Mouse (Mus musculus): ENCODE measurements at regions not wholly inside any gene's neighbourhood (a gene's known extent, or its start where the extent isn't known, plus 50 kb on each side); places are given as distances from the start of the nearest gene placed in this dataset.

DNA sequence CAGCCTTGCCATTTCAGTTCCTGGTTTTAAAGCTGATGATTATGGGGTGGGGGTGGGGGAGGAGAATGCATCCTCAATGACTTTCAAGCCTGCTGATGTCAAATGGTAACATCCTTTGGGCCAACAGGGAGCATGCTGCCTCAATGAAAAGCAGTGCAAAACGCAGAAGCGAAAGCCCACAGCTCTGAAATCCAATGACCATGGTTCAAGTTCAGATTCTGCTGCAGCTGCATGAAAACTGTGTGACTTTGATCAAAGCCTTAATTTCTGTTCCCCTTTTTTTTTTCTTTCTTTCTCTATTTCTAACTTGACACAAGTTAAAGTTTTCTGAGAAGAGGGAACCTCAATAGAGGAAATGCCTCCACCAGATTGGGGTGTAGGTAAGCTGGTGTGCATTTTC is 350.4 kb downstream of the Mllt3 start:
- Histone ChIP-seq H3K4me1 (replicated peaks; ENCODE audit: control insufficient read depth, insufficient read depth, low read length) (no peaks in the 10 kb centered on the region), H3K36me3 (ENCODE audit: control insufficient read depth, insufficient read depth, low read length) (no peaks in the 10 kb centered on the region), H3K9me3 (ENCODE audit: control insufficient read depth, low read length) (no peaks in the 10 kb centered on the region), H3K4me2 (ENCODE audit: low read length) (no peak overlapping the region), H3K27ac (ENCODE audit: low read depth) (no peak overlapping the region), H3K27me3 (replicated peaks; ENCODE audit: control insufficient read depth, insufficient read depth, low read length) (no peaks in the 10 kb centered on the region), H3K4me3 (ENCODE audit: low read depth, low read length) (no peak overlapping the region), H3K9ac (ENCODE audit: low read length) (no peak overlapping the region)
- 80% methylated on average over 2 of the region's 2 CpGs for WGBS
- DNase-seq (ENCODE audit: low spot score): no peak
- no peak for ATAC-seq (replicated peaks; ENCODE audit: low FRiP score, low TSS enrichment, low read depth)

GRCm38 (mm10) chr4:87671101-87671500 is 362.1 kb downstream of the Mllt3 start:
- no peak for DNase-seq (ENCODE audit: low spot score)
- Histone ChIP-seq H3K36me3 (ENCODE audit: control insufficient read depth, insufficient read depth, low read length) (no peaks in the 10 kb centered on the region), H3K27ac (ENCODE audit: low read depth) (no peak overlapping the region), H3K27me3 (replicated peaks; ENCODE audit: control insufficient read depth, insufficient read depth, low read length) (no peaks in the 10 kb centered on the region), H3K4me2 (ENCODE audit: low read length) (no peak overlapping the region), H3K4me1 (replicated peaks; ENCODE audit: control insufficient read depth, insufficient read depth, low read length) (no peaks in the 10 kb centered on the region), H3K4me3 (ENCODE audit: low read depth, low read length) (no peak overlapping the region), H3K9me3 (ENCODE audit: control insufficient read depth, low read length) (no peaks in the 10 kb centered on the region), H3K9ac (ENCODE audit: low read length) (no peak overlapping the region)
- WGBS: 61% methylated on average over 3 of the region's 3 CpGs
- no peak for ATAC-seq (replicated peaks; ENCODE audit: low FRiP score, low TSS enrichment, low read depth)

DNA sequence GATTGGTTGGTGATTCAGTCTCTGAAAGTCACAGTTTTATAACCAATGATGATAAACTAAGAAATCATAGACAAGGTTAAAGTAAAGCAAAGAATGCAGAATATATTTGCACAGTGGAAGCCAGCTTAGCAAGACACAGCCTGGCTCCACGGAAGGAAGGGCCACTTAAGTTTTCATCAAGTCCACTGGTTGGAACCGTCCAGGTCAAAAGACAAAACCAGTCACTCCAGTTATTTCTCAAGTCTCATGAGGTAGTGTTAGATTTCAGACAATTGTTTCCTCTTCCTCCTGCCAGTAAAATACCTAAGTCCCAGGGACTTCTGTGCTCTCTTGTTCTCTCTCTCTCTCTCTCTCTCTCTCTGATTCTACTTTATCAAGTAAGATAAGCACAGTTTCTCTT is 363.0 kb downstream of the Mllt3 start:
- 61% methylated on average over 2 of the region's 2 CpGs for WGBS
- H3K27me3 ChIP-seq (replicated peaks; ENCODE audit: control insufficient read depth, insufficient read depth, low read length): no peaks in the 10 kb centered on the region
- H3K9me3 ChIP-seq (ENCODE audit: control insufficient read depth, low read length): no peaks in the 10 kb centered on the region
- H3K4me2 ChIP-seq (ENCODE audit: low read length): no peak overlapping the region
- no peak overlapping the region for H3K4me3 ChIP-seq (ENCODE audit: low read depth, low read length)
- H3K36me3 ChIP-seq (ENCODE audit: control insufficient read depth, insufficient read depth, low read length): no peaks in the 10 kb centered on the region
- ATAC-seq (replicated peaks; ENCODE audit: low FRiP score, low TSS enrichment, low read depth): no peak
- H3K27ac ChIP-seq (ENCODE audit: low read depth): no peak overlapping the region
- DNase-seq (ENCODE audit: low spot score): no peak
- H3K9ac ChIP-seq (ENCODE audit: low read length): no peak overlapping the region
- H3K4me1 ChIP-seq (replicated peaks; ENCODE audit: control insufficient read depth, insufficient read depth, low read length): no peaks in the 10 kb centered on the region

- H3K9me3 ChIP-seq (ENCODE audit: control insufficient read depth, low read length): no peaks in the 10 kb centered on the region
- no peaks in the 10 kb centered on the region for H3K27me3 ChIP-seq (replicated peaks; ENCODE audit: control insufficient read depth, insufficient read depth, low read length)
- no peak overlapping the region for H3K4me3 ChIP-seq (ENCODE audit: low read depth, low read length)
- H3K4me2 ChIP-seq (ENCODE audit: low read length): no peak overlapping the region
- DNase-seq (ENCODE audit: low spot score): no peak
- no peak overlapping the region for H3K27ac ChIP-seq (ENCODE audit: low read depth)
- H3K4me1 ChIP-seq (replicated peaks; ENCODE audit: control insufficient read depth, insufficient read depth, low read length): no peaks in the 10 kb centered on the region
- no peak for ATAC-seq (replicated peaks; ENCODE audit: low FRiP score, low TSS enrichment, low read depth)
- 79% methylated on average over 1 of the region's 1 CpGs for WGBS
- H3K36me3 ChIP-seq (ENCODE audit: control insufficient read depth, insufficient read depth, low read length): no peaks in the 10 kb centered on the region
- H3K9ac ChIP-seq (ENCODE audit: low read length): no peak overlapping the region
These were observed 363.7 kb downstream of the Mllt3 start for GRCm38 (mm10) chr4:87669480-87669879.

GRCm38 (mm10) chr4:87668314-87668713 is 364.9 kb downstream of the Mllt3 start:
- no peaks in the 10 kb centered on the region for H3K9me3 ChIP-seq (ENCODE audit: control insufficient read depth, low read length)
- no peaks in the 10 kb centered on the region for H3K27me3 ChIP-seq (replicated peaks; ENCODE audit: control insufficient read depth, insufficient read depth, low read length)
- H3K4me1 ChIP-seq (replicated peaks; ENCODE audit: control insufficient read depth, insufficient read depth, low read length): no peaks in the 10 kb centered on the region
- no peak overlapping the region for H3K4me2 ChIP-seq (ENCODE audit: low read length)
- no peaks in the 10 kb centered on the region for H3K36me3 ChIP-seq (ENCODE audit: control insufficient read depth, insufficient read depth, low read length)
- DNase-seq (ENCODE audit: low spot score) (no peak), ATAC-seq (replicated peaks; ENCODE audit: low FRiP score, low TSS enrichment, low read depth) (no peak)
- 40% methylated on average over 3 of the region's 3 CpGs for WGBS
- no peak overlapping the region for H3K4me3 ChIP-seq (ENCODE audit: low read depth, low read length)
- no peak overlapping the region for H3K27ac ChIP-seq (ENCODE audit: low read depth)
- no peak overlapping the region for H3K9ac ChIP-seq (ENCODE audit: low read length)

- no peak overlapping the region for H3K4me2 ChIP-seq (ENCODE audit: low read length)
- no peaks in the 10 kb centered on the region for H3K4me1 ChIP-seq (replicated peaks; ENCODE audit: control insufficient read depth, insufficient read depth, low read length)
- H3K4me3 ChIP-seq (ENCODE audit: low read depth, low read length): no peak overlapping the region
- H3K36me3 ChIP-seq (ENCODE audit: control insufficient read depth, insufficient read depth, low read length): no peaks in the 10 kb centered on the region
- 79% methylated on average over 5 of the region's 5 CpGs for WGBS
- no peak overlapping the region for H3K9ac ChIP-seq (ENCODE audit: low read length)
- no peak for DNase-seq (ENCODE audit: low spot score)
- H3K27me3 ChIP-seq (replicated peaks; ENCODE audit: control insufficient read depth, insufficient read depth, low read length): no peaks in the 10 kb centered on the region
- no peak for ATAC-seq (replicated peaks; ENCODE audit: low FRiP score, low TSS enrichment, low read depth)
- H3K9me3 ChIP-seq (ENCODE audit: control insufficient read depth, low read length): no peaks in the 10 kb centered on the region
- H3K27ac ChIP-seq (ENCODE audit: low read depth): no peak overlapping the region
These were observed 365.5 kb downstream of the Mllt3 start for GRCm38 (mm10) chr4:87667556-87668154.

GRCm38 (mm10) chr4:87665149-87665548 is 368.0 kb downstream of the Mllt3 start:
- Histone ChIP-seq H3K4me1 (replicated peaks; ENCODE audit: control insufficient read depth, insufficient read depth, low read length) (no peaks in the 10 kb centered on the region), H3K36me3 (ENCODE audit: control insufficient read depth, insufficient read depth, low read length) (no peaks in the 10 kb centered on the region), H3K27me3 (replicated peaks; ENCODE audit: control insufficient read depth, insufficient read depth, low read length) (no peaks in the 10 kb centered on the region), H3K4me2 (ENCODE audit: low read length) (no peak overlapping the region), H3K9ac (ENCODE audit: low read length) (no peak overlapping the region), H3K4me3 (ENCODE audit: low read depth, low read length) (no peak overlapping the region), H3K9me3 (ENCODE audit: control insufficient read depth, low read length) (no peaks in the 10 kb centered on the region), H3K27ac (ENCODE audit: low read depth) (no peak overlapping the region)
- ATAC-seq (replicated peaks; ENCODE audit: low FRiP score, low TSS enrichment, low read depth) (no peak), DNase-seq (ENCODE audit: low spot score) (no peak)
- 77% methylated on average over 6 of the region's 6 CpGs for WGBS

GRCm38 (mm10) chr4:87662876-87663275 is 370.3 kb downstream of the Mllt3 start:
- no peaks in the 10 kb centered on the region for H3K9me3 ChIP-seq (ENCODE audit: control insufficient read depth, low read length)
- no peak for DNase-seq (ENCODE audit: low spot score)
- H3K27ac ChIP-seq (ENCODE audit: low read depth): no peak overlapping the region
- no peaks in the 10 kb centered on the region for H3K27me3 ChIP-seq (replicated peaks; ENCODE audit: control insufficient read depth, insufficient read depth, low read length)
- WGBS: 91% methylated on average over 2 of the region's 2 CpGs
- ATAC-seq (replicated peaks; ENCODE audit: low FRiP score, low TSS enrichment, low read depth): no peak
- H3K4me2 ChIP-seq (ENCODE audit: low read length): no peak overlapping the region
- no peak overlapping the region for H3K9ac ChIP-seq (ENCODE audit: low read length)
- H3K4me3 ChIP-seq (ENCODE audit: low read depth, low read length): no peak overlapping the region
- peaks cover 9% of the 10 kb centered on the region for H3K4me1 ChIP-seq (replicated peaks; ENCODE audit: control insufficient read depth, insufficient read depth, low read length)
- no peaks in the 10 kb centered on the region for H3K36me3 ChIP-seq (ENCODE audit: control insufficient read depth, insufficient read depth, low read length)

DNA sequence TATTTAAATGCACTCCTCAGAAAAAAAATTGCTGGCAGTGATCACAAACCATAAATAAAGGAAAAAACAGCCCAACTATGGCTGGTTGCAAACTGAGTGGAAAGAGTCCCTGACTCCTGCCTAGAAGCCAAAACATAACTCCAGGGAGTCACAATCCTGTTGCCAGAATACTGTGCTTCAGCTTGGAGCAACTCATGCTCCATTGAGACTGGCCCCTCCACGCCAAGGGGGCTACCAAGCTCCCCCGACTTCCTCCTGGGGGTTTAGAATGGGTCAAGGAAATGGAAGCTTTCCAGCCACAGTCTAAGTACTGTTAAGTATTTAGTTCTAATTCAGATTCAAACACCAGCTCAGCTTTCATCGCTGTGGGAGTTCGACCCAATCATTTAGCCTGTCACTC is 374.8 kb downstream of the Mllt3 start:
- no peak overlapping the region for H3K27ac ChIP-seq (ENCODE audit: low read depth)
- DNase-seq (ENCODE audit: low spot score): no peak

More for the DNA sequence above, 374.8 kb downstream of the Mllt3 start:
- 27% methylated on average over 4 of the region's 4 CpGs for WGBS
- H3K9me3 ChIP-seq (ENCODE audit: control insufficient read depth, low read length): no peaks in the 10 kb centered on the region
- H3K4me2 ChIP-seq (ENCODE audit: low read length): no peak overlapping the region
- ATAC-seq (replicated peaks; ENCODE audit: low FRiP score, low TSS enrichment, low read depth): no peak
- H3K36me3 ChIP-seq (ENCODE audit: control insufficient read depth, insufficient read depth, low read length): no peaks in the 10 kb centered on the region
- H3K4me1 ChIP-seq (replicated peaks; ENCODE audit: control insufficient read depth, insufficient read depth, low read length): peaks cover 12% of the 10 kb centered on the region
- no peak overlapping the region for H3K9ac ChIP-seq (ENCODE audit: low read length)
- no peaks in the 10 kb centered on the region for H3K27me3 ChIP-seq (replicated peaks; ENCODE audit: control insufficient read depth, insufficient read depth, low read length)
- H3K4me3 ChIP-seq (ENCODE audit: low read depth, low read length): no peak overlapping the region

Measured in intestine, embryonic 14.5 days (tissue).